Mouse (Mus musculus) A20 (cell line): ENCODE results near the gene Akap4.
A peak's percentile ranks its signal among the peaks of the same experiment; 100 is the strongest.

Experiments
- DNase-seq: peaks from one replicate; pipeline ENCODE4 v3.0.0-alpha.2; 2011; ENCODE audit warnings: low read depth, low spot score

The Akap4 gene

GRCm38 (mm10) chrX:7067219-7067618 lies at the start of gene Akap4:
Gene Akap4, plus strand, starts transcription at chrX:7067519.
- DNase-seq = no peak

GRCm38 (mm10) chrX:7041519-7041918 lies 25.8 kb upstream of the Akap4 start, which contains the start of gene Ccnb3:
Gene Ccnb3, minus strand, starts transcription at chrX:7041619.
- DNase-seq = no peak

GRCm38 (mm10) chrX:7057056-7057455 lies 10.3 kb upstream of the Akap4 start:
- DNase-seq = no peak

- DNase-seq = no peak
These were observed 9.7 kb upstream of the Akap4 start for GRCm38 (mm10) chrX:7057634-7058033.

- no peak for DNase-seq
These were observed 3.2 kb upstream of the Akap4 start for GRCm38 (mm10) chrX:7064109-7064508.

GRCm38 (mm10) chrX:7068002-7068401 lies 683 bp downstream of the Akap4 start:
- no peak for DNase-seq

GRCm38 (mm10) chrX:7079820-7080429 lies 12.6 kb downstream of the Akap4 start:
- DNase-seq = no peak

- no peak for DNase-seq
These were observed 18.6 kb downstream of the Akap4 start for GRCm38 (mm10) chrX:7085878-7086277.

GRCm38 (mm10) chrX:7090323-7090722 lies 23.0 kb downstream of the Akap4 start:
- no peak for DNase-seq

GRCm38 (mm10) chrX:7102280-7102679 lies 35.0 kb downstream of the Akap4 start:
- peak; percentile 3 for DNase-seq

- DNase-seq = no peak
These were observed 47.6 kb downstream of the Akap4 start for GRCm38 (mm10) chrX:7114885-7115284.

- no peak for DNase-seq
These were observed 54.4 kb downstream of the Akap4 start for GRCm38 (mm10) chrX:7121618-7122280.
